In the genomic region with DNA sequence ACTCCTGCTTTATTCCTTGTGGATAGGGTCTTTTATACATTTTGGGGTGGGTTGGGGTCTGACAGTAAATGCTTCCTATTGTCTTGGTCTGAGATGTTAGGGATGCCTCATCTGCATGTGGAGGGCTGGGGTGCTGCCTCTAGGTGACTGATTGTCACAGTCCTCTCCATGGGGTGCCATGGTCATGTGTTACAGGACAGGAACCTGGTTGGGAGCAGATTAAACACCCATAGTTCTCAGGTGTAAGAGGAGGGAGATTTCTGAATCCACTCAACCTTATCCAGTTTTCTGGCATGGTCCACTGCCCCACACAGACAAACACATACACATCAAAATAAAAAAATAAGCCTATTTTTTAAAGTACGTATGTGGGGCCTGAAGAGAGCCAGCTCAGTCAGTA, we compare ENCODE assay signal across 11 mouse cellular contexts. TPM values are rescaled to one million over a fixed set of nuclear protein-coding genes. Genes with fewer than 3 reads are reported as not detected.
DNase-seq lines count a peak whose midpoint lies in the region; ATAC-seq and TF ChIP-seq lines count a peak whose summit lies in the region.
"Had no signal": no experiment of that assay in that cellular context is flagged by ENCODE, and none has a peak within 500 bp of the region (broad histone marks: within the 10 kb centered on the region; RNA-seq: fewer than 3 reads in every experiment).

No protein-coding gene starts in this region.

- peaks cover 62% of the 10 kb centered on the region for H3K4me1 ChIP-seq in kidney, embryonic 15.5 days
- peaks cover 74% of the 10 kb centered on the region for H3K4me1 ChIP-seq in E14TG2a.4 (replicated peaks; ENCODE audit: low read depth, low read length)
- peaks cover 65% of the 10 kb centered on the region for H3K4me1 ChIP-seq in brown adipose tissue, adult 24 weeks (ENCODE audit: control insufficient read depth, insufficient read depth, insufficient read length, low read length)
- peaks cover 29% of the 10 kb centered on the region for H3K4me1 ChIP-seq in liver, embryonic 15.5 days (replicated peaks)

- TF ChIP-seq CTCF in E14TG2a.4 (conservative IDR thresholded peaks at IDR 0.05; ENCODE audit: low read length) = no peak

- H3K27ac ChIP-seq in kidney, embryonic 15.5 days = peak overlapping the region; percentile 87
- H3K27ac ChIP-seq in brown adipose tissue, adult 24 weeks (replicated peaks; ENCODE audit: low read depth, low read length) = peak overlapping the region; percentile 54
- H3K27ac ChIP-seq in liver, embryonic 15.5 days (replicated peaks) = peak overlapping the region; percentile 61; the same call in 1 of the 2 replicates
- H3K27ac ChIP-seq: left cerebral cortex, adult 2 months; midbrain, embryonic 10.5 days had no signal

- 50% methylated on average over 1 of the region's 1 CpGs for WGBS in kidney, embryonic 15.5 days
- 68% methylated on average over 1 of the region's 1 CpGs for WGBS in liver, embryonic 15.5 days (ENCODE audit: insufficient replicate concordance)

- H3K4me2 ChIP-seq in kidney, embryonic 15.5 days = peak overlapping the region; percentile 45
- peak overlapping the region; percentile 24; the same call in 1 of the 2 replicates for H3K4me2 ChIP-seq in liver, embryonic 15.5 days

- no peaks in the 10 kb centered on the region for H3K27me3 ChIP-seq in kidney, embryonic 15.5 days
- no peaks in the 10 kb centered on the region for H3K27me3 ChIP-seq in E14TG2a.4 (ENCODE audit: insufficient read depth, low read length)
- H3K27me3 ChIP-seq in liver, embryonic 15.5 days = no peaks in the 10 kb centered on the region

- H3K4me3 ChIP-seq in kidney, embryonic 15.5 days (replicated peaks) = no peak overlapping the region
- peak overlapping the region; percentile 11; the same call in 1 of the 2 replicates for H3K4me3 ChIP-seq in E14TG2a.4 (replicated peaks; ENCODE audit: low read length)
- H3K4me3 ChIP-seq in brown adipose tissue, adult 24 weeks (ENCODE audit: insufficient read depth, low read depth, low read length) = no peak overlapping the region
- no peak overlapping the region for H3K4me3 ChIP-seq in liver, embryonic 15.5 days (replicated peaks)
- H3K4me3 ChIP-seq: left cerebral cortex, adult 2 months; midbrain, embryonic 10.5 days had no signal

- no peak overlapping the region for H3K9ac ChIP-seq in kidney, embryonic 15.5 days
- no peak overlapping the region for H3K9ac ChIP-seq in liver, embryonic 15.5 days

- no peaks in the 10 kb centered on the region for H3K9me3 ChIP-seq in kidney, embryonic 15.5 days (replicated peaks)
- H3K9me3 ChIP-seq in E14TG2a.4 (ENCODE audit: low read length) = no peaks in the 10 kb centered on the region
- H3K9me3 ChIP-seq in liver, embryonic 15.5 days (replicated peaks) = no peaks in the 10 kb centered on the region
- H3K9me3 ChIP-seq: midbrain, embryonic 10.5 days had no signal

- no peak for DNase-seq in kidney, adult 8-10 months
- DNase-seq in B cell, adult 2 months = no peak
- DNase-seq in cerebellum, adult 8-10 months = no peak
- DNase-seq: cerebellum, adult 11 months; right cerebral cortex, postnatal 4 days had no signal

- peak; percentile 29 for ATAC-seq in kidney, embryonic 15.5 days (replicated peaks; ENCODE audit: low FRiP score)
- ATAC-seq in liver, embryonic 15.5 days (ENCODE audit: insufficient read depth) = no peak

- 0 out of 2 replicates have a peak, but pooled peaks cover 4% of the 10 kb centered on the region for H3K36me3 ChIP-seq in kidney, embryonic 15.5 days
- no peaks in the 10 kb centered on the region for H3K36me3 ChIP-seq in E14TG2a.4 (ENCODE audit: insufficient read depth, low read length)
- no peaks in the 10 kb centered on the region for H3K36me3 ChIP-seq in liver, embryonic 15.5 days (replicated peaks)
- H3K36me3 ChIP-seq: midbrain, embryonic 10.5 days had no signal

RNA-seq across cellular contexts. Expression of a gene that starts 12.1 kb away (rescaled TPM):
- 151 and 155 TPM in 2 replicates for polyA plus RNA-seq in kidney, embryonic 15.5 days (2015; fragmentation: Nextera tagmentation; extraction: Ambion mirVana)
- 30.2 and 32.3 TPM in 2 replicates for polyA plus RNA-seq in brown adipose tissue, adult 24 weeks (2012; ENCODE audit: insufficient read depth, insufficient read length, missing spikeins)
- 37.5 and 38.6 TPM in 2 replicates for polyA plus RNA-seq in liver, embryonic 15.5 days (2015; fragmentation: Nextera tagmentation; extraction: Ambion mirVana)

RNA-seq across cellular contexts. Expression of a gene that starts 33.5 kb away (rescaled TPM):
- 29.8 and 31.4 TPM in 2 replicates for polyA plus RNA-seq in kidney, embryonic 15.5 days (2015; fragmentation: Nextera tagmentation; extraction: Ambion mirVana)
- polyA plus RNA-seq in brown adipose tissue, adult 24 weeks (2012; ENCODE audit: insufficient read depth, insufficient read length, missing spikeins) = 5.9 and 7.3 TPM in 2 replicates
- polyA plus RNA-seq in liver, embryonic 15.5 days (2015; fragmentation: Nextera tagmentation; extraction: Ambion mirVana) = 7.9 TPM in 2 replicates
